Mouse (Mus musculus) intestine, embryonic 15.5 days (tissue): Measurements from ENCODE around the gene Zdhhc21. TPM values are rescaled to one million over a fixed set of nuclear protein-coding genes. Genes with fewer than 3 reads are reported as not detected.

ENCODE experiments used
- ATAC-seq: fragments of 200-750 bp; cut with Nextera tagmentation; 2 replicates; pipeline ENCODE4 v1.8.0; 2017; ENCODE audit warnings: moderate TSS enrichment, moderate library complexity
- H3K27ac ChIP-seq: fragments of 300-500 bp; sonication (generic); 2 replicates; pipeline ENCODE4 v1.5.1; 2015; ENCODE audit warnings: mild to moderate bottlenecking, inconsistent platforms
- H3K27me3 ChIP-seq: fragments of 300-500 bp; sonication (generic); replicated peaks from 2 replicates; pipeline ENCODE4 v1.6.1; 2015; ENCODE audit warnings: inconsistent platforms
- H3K36me3 ChIP-seq: fragments of 300-500 bp; sonication (generic); 2 replicates; pipeline ENCODE4 v1.6.1; 2015; ENCODE audit warnings: inconsistent platforms
- H3K4me1 ChIP-seq: fragments of 300-500 bp; sonication (generic); replicated peaks from 2 replicates; pipeline ENCODE4 v1.6.1; 2015; ENCODE audit warnings: inconsistent platforms
- H3K4me2 ChIP-seq: fragments of 300-500 bp; sonication (generic); replicated peaks from 2 replicates; pipeline ENCODE4 v1.6.1; 2015; ENCODE audit warnings: mild to moderate bottlenecking, inconsistent platforms
- H3K4me3 ChIP-seq: fragments of 300-500 bp; sonication (generic); replicated peaks from 2 replicates; pipeline ENCODE4 v1.5.1; 2015; ENCODE audit warnings: inconsistent platforms
- H3K9ac ChIP-seq: fragments of 300-500 bp; sonication (generic); 2 replicates; pipeline ENCODE4 v1.6.1; 2015; ENCODE audit warnings: inconsistent platforms
- H3K9me3 ChIP-seq: fragments of 300-500 bp; sonication (generic); 2 replicates; pipeline ENCODE4 v1.6.1; 2016; ENCODE audit warnings: inconsistent platforms
- WGBS: fragments of 180-500 bp; shearing (Covaris S2); methylation state at CpG from one replicate; pipeline ENCODE4 v1.1.7; 2015; 5-methylcytosine and 5-hydroxymethylcytosine counted together
- polyA plus RNA-seq: library from polyadenylated mRNA; unstranded; fragments of >200 nt; fragmentation: Nextera tagmentation; extraction: Ambion mirVana; gene quantifications from 2 replicates; pipeline ENCODE4 v1.2.1, GENCODE M21; 2015

Zdhhc21 gene
- 15.0 and 17.7 TPM in 2 replicates for polyA plus RNA-seq

- ATAC-seq: peak; percentile 95
- under 1% methylated on average over 70 of the region's 82 CpGs for WGBS
- H3K9ac ChIP-seq: peak within 1 kb of the TSS; percentile 77
- no peaks in the 10 kb centered on the region for H3K36me3 ChIP-seq
- no peaks in the 10 kb centered on the region for H3K4me1 ChIP-seq
- H3K27ac ChIP-seq: peak within 1 kb of the TSS; percentile 73
- H3K9me3 ChIP-seq: no peaks in the 10 kb centered on the region
- peak within 1 kb of the TSS; percentile 71 for H3K4me3 ChIP-seq
- H3K27me3 ChIP-seq: no peaks in the 10 kb centered on the region
- peak within 1 kb of the TSS; percentile 84 for H3K4me2 ChIP-seq
Measured at GRCm38 (mm10) chr4:82859131-82860125, at the start of gene Zdhhc21. Gene Zdhhc21 (minus strand): TSS chr4:82859958.

- Histone ChIP-seq H3K9me3 (no peaks in the 10 kb centered on the region), H3K9ac (no peak overlapping the region), H3K36me3 (no peaks in the 10 kb centered on the region), H3K4me3 (no peak overlapping the region), H3K27ac (no peak overlapping the region), H3K27me3 (no peaks in the 10 kb centered on the region), H3K4me1 (no peaks in the 10 kb centered on the region; the same call in 1 of the 2 replicates), H3K4me2 (no peak overlapping the region)
- 53% methylated on average over 10 of the region's 10 CpGs for WGBS
- ATAC-seq: peak; percentile 57
Measured at GRCm38 (mm10) chr4:82895227-82895626, 35.5 kb upstream of the Zdhhc21 start.

- 87% methylated on average over 5 of the region's 5 CpGs for WGBS
- Histone ChIP-seq H3K4me2 (no peak overlapping the region), H3K27me3 (no peaks in the 10 kb centered on the region), H3K9ac (no peak overlapping the region), H3K36me3 (no peaks in the 10 kb centered on the region), H3K9me3 (no peaks in the 10 kb centered on the region), H3K4me3 (no peak overlapping the region), H3K27ac (no peak overlapping the region), H3K4me1 (no peaks in the 10 kb centered on the region; the same call in 1 of the 2 replicates)
- no peak for ATAC-seq
Measured at GRCm38 (mm10) chr4:82892247-82892646, 32.5 kb upstream of the Zdhhc21 start.

GRCm38 (mm10) chr4:82891566-82891965 is 31.8 kb upstream of the Zdhhc21 start:
- 73% methylated on average over 2 of the region's 2 CpGs for WGBS
- Histone ChIP-seq H3K4me3 (no peak overlapping the region), H3K27ac (no peak overlapping the region), H3K9me3 (no peaks in the 10 kb centered on the region), H3K4me2 (no peak overlapping the region), H3K4me1 (no peaks in the 10 kb centered on the region; the same call in 1 of the 2 replicates), H3K9ac (no peak overlapping the region), H3K27me3 (no peaks in the 10 kb centered on the region), H3K36me3 (no peaks in the 10 kb centered on the region)
- no peak for ATAC-seq

- peak overlapping the region; percentile 33; the same call in 1 of the 2 replicates for H3K27ac ChIP-seq
- H3K4me1 ChIP-seq: no peaks in the 10 kb centered on the region; the same call in 1 of the 2 replicates
- ATAC-seq: peak; percentile 49; the same call in 1 of the 2 replicates
Measured at GRCm38 (mm10) chr4:82891049-82891448, 31.3 kb upstream of the Zdhhc21 start.

GRCm38 (mm10) chr4:82890585-82890984 is 30.8 kb upstream of the Zdhhc21 start:
- 69% methylated on average over 4 of the region's 4 CpGs for WGBS
- H3K4me3 ChIP-seq: no peak overlapping the region

More at GRCm38 (mm10) chr4:82891049-82891448, 31.3 kb upstream of the Zdhhc21 start:
- 56% methylated on average over 7 of the region's 7 CpGs for WGBS
- Histone ChIP-seq H3K4me2 (no peak overlapping the region), H3K27me3 (no peaks in the 10 kb centered on the region), H3K9me3 (no peaks in the 10 kb centered on the region), H3K9ac (no peak overlapping the region), H3K4me3 (no peak overlapping the region), H3K36me3 (no peaks in the 10 kb centered on the region)

DNA sequence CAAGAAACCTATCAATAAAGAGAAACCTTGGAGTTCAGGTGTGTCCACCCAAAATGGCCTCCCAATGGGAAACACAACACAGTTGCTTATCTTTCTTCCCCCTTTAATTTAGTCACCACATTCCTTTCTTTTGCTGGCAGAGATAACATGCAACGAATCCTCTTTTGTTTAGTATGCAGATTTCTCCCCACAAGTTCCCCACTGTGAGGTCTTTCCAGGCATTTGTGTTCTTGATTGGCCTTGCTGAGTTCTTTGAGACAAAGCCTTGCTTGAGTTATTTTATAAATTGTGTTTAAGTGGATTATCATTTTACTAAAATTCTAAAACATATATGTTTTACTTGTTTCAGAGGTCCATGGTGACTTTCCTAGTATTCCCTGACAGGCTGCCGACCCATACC is 26.4 kb upstream of the Zdhhc21 start:
- 61% methylated on average over 2 of the region's 2 CpGs for WGBS
- H3K9ac ChIP-seq: no peak overlapping the region
- no peak for ATAC-seq
- H3K4me2 ChIP-seq: no peak overlapping the region
- H3K4me1 ChIP-seq: no peaks in the 10 kb centered on the region; the same call in 1 of the 2 replicates
- no peaks in the 10 kb centered on the region for H3K9me3 ChIP-seq
- no peak overlapping the region for H3K4me3 ChIP-seq
- no peak overlapping the region for H3K27ac ChIP-seq
- no peaks in the 10 kb centered on the region for H3K27me3 ChIP-seq
- H3K36me3 ChIP-seq: no peaks in the 10 kb centered on the region

More at GRCm38 (mm10) chr4:82890585-82890984, 30.8 kb upstream of the Zdhhc21 start:
- Histone ChIP-seq H3K4me2 (no peak overlapping the region), H3K27ac (peak overlapping the region; percentile 33; the same call in 1 of the 2 replicates), H3K4me1 (no peaks in the 10 kb centered on the region; the same call in 1 of the 2 replicates), H3K9me3 (no peaks in the 10 kb centered on the region), H3K36me3 (no peaks in the 10 kb centered on the region), H3K9ac (no peak overlapping the region), H3K27me3 (no peaks in the 10 kb centered on the region)
- no peak for ATAC-seq

DNA sequence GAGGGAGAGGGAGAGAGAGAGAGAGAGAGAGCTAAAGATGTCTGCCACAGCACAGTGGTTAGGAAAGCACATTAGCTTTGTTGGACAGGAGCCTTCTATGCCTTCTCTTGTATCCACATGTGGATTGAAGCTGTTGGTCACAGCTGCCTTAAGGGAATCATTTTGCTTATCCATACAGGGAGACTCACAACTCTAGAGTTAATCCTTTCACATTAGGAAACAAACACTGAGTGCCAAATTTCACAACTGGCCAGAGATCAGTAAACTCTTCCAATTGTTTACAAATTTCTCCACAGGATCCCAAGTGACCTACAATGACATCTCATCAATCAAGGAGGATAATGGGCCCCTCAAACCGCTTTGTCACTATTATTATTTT is 25.8 kb upstream of the Zdhhc21 start:
- 23% methylated on average over 1 of the region's 1 CpGs for WGBS

DNA sequence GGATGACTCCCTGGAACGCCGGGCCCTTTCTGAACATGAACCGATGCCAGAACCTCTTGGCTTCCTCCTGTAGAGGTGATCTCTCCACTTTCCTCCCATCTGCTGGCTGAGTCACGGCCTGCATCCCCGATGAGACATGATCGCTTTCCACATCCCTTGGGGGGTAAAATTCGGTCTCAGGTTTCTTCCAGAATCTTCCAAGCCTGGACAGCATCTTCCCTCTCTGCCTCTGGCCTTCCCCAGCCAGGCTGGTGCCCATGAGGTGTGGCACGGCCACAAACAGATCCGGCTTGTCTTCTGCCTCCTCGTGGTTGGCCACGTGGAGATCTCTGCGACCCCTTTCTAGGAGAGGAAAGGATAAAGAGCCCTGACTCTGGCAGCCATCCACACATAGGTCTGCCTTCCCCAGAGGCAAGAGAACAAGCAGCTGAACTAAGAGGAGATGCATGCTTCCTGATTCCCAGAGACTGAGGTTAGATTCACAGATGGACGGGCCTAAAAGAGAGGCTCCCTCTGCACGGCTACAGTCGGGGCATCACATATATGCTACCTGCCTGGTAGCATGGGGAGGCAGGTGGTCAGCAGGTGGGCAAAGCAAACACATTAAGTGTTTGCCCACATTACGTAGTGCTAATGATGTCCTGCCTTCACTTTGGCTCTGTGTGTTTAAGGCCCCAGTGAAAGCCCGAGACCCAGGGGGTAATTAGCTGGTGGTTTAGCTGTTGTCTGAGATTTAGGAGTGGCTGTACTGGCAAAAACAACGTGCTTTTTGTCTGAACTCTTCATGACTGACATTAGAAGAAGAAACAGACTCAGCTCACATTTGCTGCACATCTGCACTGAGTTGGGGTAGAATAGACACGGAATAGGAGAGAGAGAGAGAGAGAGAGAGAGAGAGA is 25.1 kb upstream of the Zdhhc21 start, which contains the start of gene Cer1:
Gene Cer1, minus strand, starts transcription at position 513 of the 899 bp plus-strand sequence.
- Histone ChIP-seq H3K4me3 (no peak within 1 kb of the TSS), H3K27me3 (no peaks in the 10 kb centered on the region), H3K9ac (no peak within 1 kb of the TSS), H3K36me3 (no peaks in the 10 kb centered on the region), H3K4me1 (no peaks in the 10 kb centered on the region), H3K4me2 (no peak within 1 kb of the TSS), H3K9me3 (no peaks in the 10 kb centered on the region), H3K27ac (no peak within 1 kb of the TSS)
- 60% methylated on average over 19 of the region's 19 CpGs for WGBS
- ATAC-seq: no peak

More for the DNA sequence above, 25.8 kb upstream of the Zdhhc21 start:
- H3K4me2 ChIP-seq: no peak overlapping the region
- H3K27me3 ChIP-seq: no peaks in the 10 kb centered on the region
- H3K36me3 ChIP-seq: no peaks in the 10 kb centered on the region
- no peak overlapping the region for H3K27ac ChIP-seq
- H3K9me3 ChIP-seq: no peaks in the 10 kb centered on the region
- ATAC-seq: no peak
- no peak overlapping the region for H3K9ac ChIP-seq
- H3K4me3 ChIP-seq: no peak overlapping the region
- H3K4me1 ChIP-seq: no peaks in the 10 kb centered on the region

DNA sequence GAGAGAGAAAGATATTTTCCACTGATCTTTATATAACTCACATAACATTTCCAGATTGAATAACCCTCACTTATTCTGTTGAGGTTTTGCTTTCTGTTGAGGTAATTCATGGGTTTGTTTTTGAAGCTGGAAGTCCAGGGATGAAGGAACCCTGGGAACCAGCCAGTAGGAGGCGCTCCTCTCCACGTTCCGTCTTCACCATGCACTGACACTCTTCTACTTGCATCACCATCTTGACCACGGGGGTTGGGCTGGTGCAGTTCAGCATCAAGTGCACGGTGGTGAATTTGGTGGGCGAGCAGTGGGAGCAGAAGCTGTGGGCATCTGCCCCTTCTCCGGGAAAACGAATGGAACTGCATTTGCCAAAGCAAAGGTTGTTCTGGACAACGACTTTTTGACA is 22.7 kb upstream of the Zdhhc21 start:
- no peak overlapping the region for H3K4me2 ChIP-seq
- H3K4me3 ChIP-seq: no peak overlapping the region
- no peak overlapping the region for H3K9ac ChIP-seq
- 77% methylated on average over 9 of the region's 9 CpGs for WGBS
- ATAC-seq: no peak
- no peak overlapping the region for H3K27ac ChIP-seq
- H3K4me1 ChIP-seq: no peaks in the 10 kb centered on the region
- no peaks in the 10 kb centered on the region for H3K27me3 ChIP-seq
- no peaks in the 10 kb centered on the region for H3K9me3 ChIP-seq
- no peaks in the 10 kb centered on the region for H3K36me3 ChIP-seq

DNA sequence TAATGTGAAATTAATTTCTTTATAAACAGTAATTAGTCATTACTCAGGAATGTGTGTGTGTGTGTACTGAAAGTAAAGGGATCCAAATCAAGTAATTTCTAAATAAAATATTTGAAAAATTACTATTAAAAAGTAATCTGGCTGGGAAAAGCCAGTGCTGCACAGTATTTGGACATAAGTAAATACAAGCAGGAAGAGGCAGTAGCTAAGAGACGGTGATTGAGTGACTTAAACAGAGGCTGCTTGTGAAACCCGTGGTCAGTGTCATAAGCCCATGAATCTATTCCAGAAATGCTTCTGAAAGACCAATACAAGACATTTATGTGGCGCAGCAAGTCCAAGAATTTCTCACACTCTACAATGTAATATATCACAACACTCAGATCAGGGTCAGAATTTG is 21.6 kb upstream of the Zdhhc21 start:
- no peak overlapping the region for H3K27ac ChIP-seq
- H3K36me3 ChIP-seq: no peaks in the 10 kb centered on the region
- no peaks in the 10 kb centered on the region for H3K9me3 ChIP-seq
- H3K27me3 ChIP-seq: no peaks in the 10 kb centered on the region
- no peak overlapping the region for H3K4me3 ChIP-seq
- H3K4me1 ChIP-seq: no peaks in the 10 kb centered on the region
- no peak overlapping the region for H3K4me2 ChIP-seq
- no peak overlapping the region for H3K9ac ChIP-seq
- ATAC-seq: no peak
- 63% methylated on average over 3 of the region's 3 CpGs for WGBS

GRCm38 (mm10) chr4:82880243-82880642 is 20.5 kb upstream of the Zdhhc21 start:
- H3K4me1 ChIP-seq: no peaks in the 10 kb centered on the region
- 72% methylated on average over 2 of the region's 2 CpGs for WGBS
- H3K27me3 ChIP-seq: no peaks in the 10 kb centered on the region
- no peak overlapping the region for H3K27ac ChIP-seq
- no peak overlapping the region for H3K9ac ChIP-seq
- H3K36me3 ChIP-seq: no peaks in the 10 kb centered on the region
- no peak for ATAC-seq
- no peak overlapping the region for H3K4me2 ChIP-seq
- no peaks in the 10 kb centered on the region for H3K9me3 ChIP-seq
- H3K4me3 ChIP-seq: no peak overlapping the region
